Mouse (Mus musculus) v-Abl transformed pro-B cells (cell line): ENCODE measurements around the gene Ppp1r1b.

Source experiments
- in situ Hi-C, 2 experiments: fragments of 400-800 bp; cut with MboI; formaldehyde crosslinking; loops; one replicate each; pipeline ENCODE4 v1.15.1; 2025; ENCODE audit not compliant: unreplicated experiment in 2 of 2

The Ppp1r1b gene

GRCm38 (mm10) chr11:98387056-98387577, 38.9 kb downstream of the Ppp1r1b start:
- in situ Hi-C loops = loop anchor here (5.0 kb wide), 2 partner anchors 45 to 120 kb away; no protein-coding TSS in a partner anchor

GRCm38 (mm10) chr11:98388282-98388681, 40.1 kb downstream of the Ppp1r1b start:
- in situ Hi-C loops = loop anchor here (5.0 kb wide), 2 partner anchors 46 to 121 kb away; no protein-coding TSS in a partner anchor

GRCm38 (mm10) chr11:98389221-98389780, 41.1 kb downstream of the Ppp1r1b start:
- in situ Hi-C loops = loop anchor here (5.0 kb wide), 2 partner anchors 47 to 122 kb away; no protein-coding TSS in a partner anchor

- in situ Hi-C loops = no loop called here
Measured at GRCm38 (mm10) chr11:98390141-98390540, 41.9 kb downstream of the Ppp1r1b start.

- in situ Hi-C loops = no loop called here
Measured at GRCm38 (mm10) chr11:98392034-98392433, 43.8 kb downstream of the Ppp1r1b start.

GRCm38 (mm10) chr11:98392645-98393044, 44.4 kb downstream of the Ppp1r1b start:
- in situ Hi-C loops = no loop called here

GRCm38 (mm10) chr11:98393317-98393716, 45.1 kb downstream of the Ppp1r1b start:
- in situ Hi-C loops = no loop called here

- in situ Hi-C loops = no loop called here
Measured at GRCm38 (mm10) chr11:98394301-98394700, 46.1 kb downstream of the Ppp1r1b start.

GRCm38 (mm10) chr11:98395041-98395440, 46.8 kb downstream of the Ppp1r1b start:
- in situ Hi-C loops = no loop called here

GRCm38 (mm10) chr11:98397946-98398345, 49.7 kb downstream of the Ppp1r1b start:
- in situ Hi-C loops = no loop called here

- in situ Hi-C loops = no loop called here
Measured at GRCm38 (mm10) chr11:98400161-98400726, 52.0 kb downstream of the Ppp1r1b start, which contains the start of gene Pgap3. Pgap3 (minus strand) TSS chr11:98400490.

GRCm38 (mm10) chr11:98400816-98401215, 52.6 kb downstream of the Ppp1r1b start:
- in situ Hi-C loops = no loop called here

- in situ Hi-C loops = no loop called here
Measured at GRCm38 (mm10) chr11:98406621-98407020, 58.4 kb downstream of the Ppp1r1b start.
